10 mouse cellular contexts compared by ENCODE assay signal in genomic region chr16:67610904-67611681, GRCm38 (mm10). TPM values are rescaled to one million over a fixed set of nuclear protein-coding genes. Genes with fewer than 3 reads are reported as not detected.
DNase-seq lines count a peak whose midpoint lies in the region; ATAC-seq and TF ChIP-seq lines count a peak whose summit lies in the region.
"Had no signal": no experiment of that assay in that cellular context is flagged by ENCODE, and none has a peak within 500 bp of the region (broad histone marks: within the 10 kb centered on the region; RNA-seq: fewer than 3 reads in every experiment).

No protein-coding gene starts in this region.

- H3K36me3 ChIP-seq in limb, embryonic 14.5 days (ENCODE audit: control insufficient read depth, insufficient read depth, low read length), result no peaks in the 10 kb centered on the region
- H3K36me3 ChIP-seq in limb, embryonic 10.5 days, result no peaks in the 10 kb centered on the region
- H3K36me3 ChIP-seq in hindbrain, embryonic 14.5 days (replicated peaks; ENCODE audit: control insufficient read depth, insufficient read depth), result no peaks in the 10 kb centered on the region

- 29% methylated on average over 7 of the region's 7 CpGs for WGBS in limb, embryonic 14.5 days
- 47% methylated on average over 7 of the region's 7 CpGs for WGBS in limb, embryonic 10.5 days
- 19% methylated on average over 7 of the region's 7 CpGs for WGBS in hindbrain, embryonic 14.5 days

- H3K4me3 ChIP-seq in limb, embryonic 14.5 days (replicated peaks; ENCODE audit: low read length), result no peak overlapping the region
- no peak overlapping the region for H3K4me3 ChIP-seq in limb, embryonic 10.5 days
- no peak overlapping the region for H3K4me3 ChIP-seq in hindbrain, embryonic 14.5 days (replicated peaks; ENCODE audit: low read length)

- peak; percentile 19 for DNase-seq in limb, embryonic 14.5 days (ENCODE audit: low spot score)
- DNase-seq in limb, embryonic 10.5 days (ENCODE audit: low spot score), result no peak
- DNase-seq in cerebellum, postnatal 10 days, result peak; percentile 71 to 79
- DNase-seq in hindbrain, embryonic 14.5 days (ENCODE audit: low spot score), result peak; percentile 55
- DNase-seq in retina, embryonic 14.5 days (ENCODE audit: low spot score), result peak; percentile 51
- DNase-seq in frontal cortex, postnatal 14 days (ENCODE audit: low spot score in 2 of 2), result no peak
- no peak for DNase-seq in c-Kit-positive CD71-positive TER-119-positive erythroid progenitor cells, embryonic 14.5 days (ENCODE audit: low spot score)
- DNase-seq: gastrocnemius, postnatal 10 days; thymus, adult 2 months had no signal

- no peaks in the 10 kb centered on the region for H3K9me3 ChIP-seq in limb, embryonic 14.5 days (ENCODE audit: control insufficient read depth, low read length)
- no peaks in the 10 kb centered on the region for H3K9me3 ChIP-seq in limb, embryonic 10.5 days (replicated peaks)
- H3K9me3 ChIP-seq in hindbrain, embryonic 14.5 days (ENCODE audit: control insufficient read depth, low read length), result no peaks in the 10 kb centered on the region

- H3K27me3 ChIP-seq in limb, embryonic 14.5 days (ENCODE audit: control insufficient read depth, insufficient read depth, low read length), result no peaks in the 10 kb centered on the region
- no peaks in the 10 kb centered on the region for H3K27me3 ChIP-seq in limb, embryonic 10.5 days (ENCODE audit: low read depth, poor library complexity, severe bottlenecking)
- H3K27me3 ChIP-seq in hindbrain, embryonic 14.5 days (ENCODE audit: control insufficient read depth, insufficient read depth, low read length), result no peaks in the 10 kb centered on the region

- H3K27ac ChIP-seq in limb, embryonic 14.5 days (replicated peaks; ENCODE audit: low read depth, low read length), result no peak overlapping the region
- no peak overlapping the region for H3K27ac ChIP-seq in limb, embryonic 10.5 days
- H3K27ac ChIP-seq in hindbrain, embryonic 14.5 days, result peak overlapping the region; percentile 56; the same call in 1 of the 2 replicates
- H3K27ac ChIP-seq: liver, embryonic 14.5 days had no signal

- TF ChIP-seq POLR2A in limb, embryonic 14.5 days (IDR thresholded peaks at IDR 0.05; ENCODE audit: borderline replicate concordance, extremely low read depth, insufficient read depth, insufficient read length), result no peak

- ATAC-seq in limb, embryonic 14.5 days (ENCODE audit: low FRiP score, low read depth), result no peak
- peak; percentile 71; the same call in 1 of the 2 replicates for ATAC-seq in hindbrain, embryonic 14.5 days (ENCODE audit: low FRiP score)

- peaks cover 6% of the 10 kb centered on the region; the same call in 1 of the 2 replicates for H3K4me1 ChIP-seq in limb, embryonic 14.5 days (ENCODE audit: control insufficient read depth, insufficient read depth, low read length)
- H3K4me1 ChIP-seq in limb, embryonic 10.5 days, result no peaks in the 10 kb centered on the region
- H3K4me1 ChIP-seq in hindbrain, embryonic 14.5 days (replicated peaks; ENCODE audit: control insufficient read depth, insufficient read depth, low read length), result peaks cover 21% of the 10 kb centered on the region

- H3K4me2 ChIP-seq in limb, embryonic 14.5 days (replicated peaks; ENCODE audit: low read depth, low read length, severe bottlenecking), result no peak overlapping the region
- peak overlapping the region; percentile 28 for H3K4me2 ChIP-seq in hindbrain, embryonic 14.5 days (replicated peaks)

- H3K9ac ChIP-seq in limb, embryonic 14.5 days (ENCODE audit: low read depth, low read length, severe bottlenecking), result no peak overlapping the region
- H3K9ac ChIP-seq in hindbrain, embryonic 14.5 days, result no peak overlapping the region
- H3K9ac ChIP-seq: liver, embryonic 14.5 days had no signal

RNA-seq across cellular contexts. Expression of gene Cadm2, which starts 9.6 kb away (rescaled TPM):
- polyA plus RNA-seq in limb, embryonic 14.5 days (2012; rRNA removed), result 2.8 and 3.6 TPM in 2 replicates
- 3.8 and 3.9 TPM in 2 replicates for polyA plus RNA-seq in limb, embryonic 14.5 days (2014; fragmentation: Nextera tagmentation; extraction: Ambion mirVana)
- polyA plus RNA-seq in limb, embryonic 10.5 days (2016; fragmentation: Nextera tagmentation; extraction: Ambion mirVana), result 1.4 and 2.6 TPM in 2 replicates
- polyA plus RNA-seq in hindbrain, embryonic 14.5 days (2014; fragmentation: Nextera tagmentation; extraction: Ambion mirVana), result 53.8 and 56.9 TPM in 2 replicates

Comparison
In these comparisons a context has a peak if more than half of its experiments do, and no peak if none do; other contexts are left out.
1. DNase-seq: peak in limb, embryonic 14.5 days (single experiment), cerebellum, postnatal 10 days (2 of 2), hindbrain, embryonic 14.5 days (single experiment) and retina, embryonic 14.5 days (single experiment); none in limb, embryonic 10.5 days (single experiment), frontal cortex, postnatal 14 days (0 of 2) and c-Kit-positive CD71-positive TER-119-positive erythroid progenitor cells, embryonic 14.5 days (single experiment).
2. RNA of gene Cadm2, which starts 9.6 kb away (polyA plus RNA-seq): 53.8 to 56.9 TPM in hindbrain, embryonic 14.5 days; 2.8 to 3.9 TPM in limb, embryonic 14.5 days and 1.4 to 2.6 TPM in limb, embryonic 10.5 days; every median in the first group is over 10 times any median in the second.